Mouse (Mus musculus) c-Kit-positive CD71-positive TER-119-positive erythroid progenitor cells, embryonic 14.5 days (primary cell): ENCODE data around the gene Krcc1.

ENCODE experiments used
- DNase-seq: peaks from one replicate; pipeline ENCODE4 v3.0.0-alpha.2; 2013; ENCODE audit warnings: low spot score

Gene Krcc1

GRCm38 (mm10) chr6:71271389-71272315 lies at the start of gene Krcc1:
Krcc1 (plus strand) TSS chr6:71271677.
- DNase-seq: peak; percentile 95

DNA sequence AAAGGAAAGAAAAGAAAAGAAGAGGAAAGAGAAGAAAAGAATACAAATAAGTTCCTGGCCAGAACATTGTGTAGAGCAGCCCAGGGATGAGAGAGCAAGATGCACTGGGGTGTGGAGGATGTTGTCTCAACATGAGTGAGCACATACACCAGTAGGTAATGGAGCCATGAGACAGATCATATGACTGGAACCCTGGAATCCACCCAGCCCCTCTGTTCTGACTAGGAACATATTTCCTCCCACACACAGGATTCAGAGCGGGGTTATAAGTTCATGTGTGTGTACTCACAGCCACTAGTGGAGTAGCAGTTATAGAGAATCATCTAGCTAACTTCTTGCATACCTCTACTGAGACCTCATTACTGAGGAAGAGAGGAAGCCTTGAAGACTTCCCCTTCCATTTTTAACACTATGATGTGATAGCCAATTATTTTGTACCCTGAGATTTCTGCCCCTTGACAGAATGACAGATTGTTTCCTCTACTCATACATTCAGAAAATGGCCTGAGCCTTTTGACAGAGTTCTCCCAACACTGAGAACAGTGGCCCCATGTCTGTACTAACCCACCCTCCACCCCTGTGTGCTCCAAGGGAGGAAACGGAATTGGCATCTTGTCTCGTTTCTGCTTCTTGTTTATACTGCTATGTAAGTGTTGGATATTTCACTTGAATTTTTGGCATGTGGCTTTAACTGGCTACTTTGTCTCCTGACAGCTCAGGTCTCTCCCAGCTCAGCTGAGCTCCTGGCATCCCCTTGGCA lies 47.1 kb upstream of the Krcc1 start:
- DNase-seq: no peak

GRCm38 (mm10) chr6:71226544-71226943 lies 44.9 kb upstream of the Krcc1 start:
- no peak for DNase-seq

- no peak for DNase-seq
Observed at GRCm38 (mm10) chr6:71227157-71227770, 44.2 kb upstream of the Krcc1 start.

DNA sequence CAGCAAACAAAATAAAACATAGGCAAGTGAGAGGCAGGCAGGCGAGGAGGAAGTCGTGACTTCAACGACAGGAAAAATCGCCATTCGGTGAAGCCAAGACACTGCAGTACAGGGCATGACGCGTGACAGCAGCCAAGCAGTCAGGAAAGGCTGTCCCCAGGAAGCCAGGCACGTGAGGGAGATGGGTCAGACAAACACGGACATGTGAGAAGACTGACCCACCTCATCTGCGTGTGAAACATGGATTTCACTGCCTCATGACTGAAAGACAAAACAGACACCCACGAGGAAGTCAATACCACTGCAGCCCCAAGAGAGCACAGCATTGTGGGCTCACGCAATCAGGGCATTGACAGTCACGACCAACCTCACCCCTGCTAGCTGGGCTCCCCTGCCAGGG lies 36.4 kb upstream of the Krcc1 start:
- DNase-seq: no peak

DNA sequence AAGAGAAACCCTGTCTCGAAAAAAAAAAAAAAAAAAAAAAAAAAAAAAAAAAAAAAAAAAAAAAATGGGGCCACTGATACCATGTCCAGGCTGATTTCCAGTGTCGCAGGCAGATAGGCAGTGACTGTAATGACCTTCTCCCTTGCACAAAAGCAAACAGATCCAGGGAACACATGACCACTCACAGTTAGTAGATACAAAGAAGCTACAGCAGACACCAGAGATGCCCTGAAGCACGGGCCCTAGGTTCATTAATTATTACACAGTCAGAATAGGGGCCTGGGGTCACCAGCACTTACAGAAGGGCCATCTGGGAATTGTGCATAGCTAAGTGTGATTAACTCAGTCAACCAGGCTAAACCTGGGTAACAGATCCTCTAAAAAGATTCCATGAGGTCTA lies 35.5 kb upstream of the Krcc1 start:
- no peak for DNase-seq

DNA sequence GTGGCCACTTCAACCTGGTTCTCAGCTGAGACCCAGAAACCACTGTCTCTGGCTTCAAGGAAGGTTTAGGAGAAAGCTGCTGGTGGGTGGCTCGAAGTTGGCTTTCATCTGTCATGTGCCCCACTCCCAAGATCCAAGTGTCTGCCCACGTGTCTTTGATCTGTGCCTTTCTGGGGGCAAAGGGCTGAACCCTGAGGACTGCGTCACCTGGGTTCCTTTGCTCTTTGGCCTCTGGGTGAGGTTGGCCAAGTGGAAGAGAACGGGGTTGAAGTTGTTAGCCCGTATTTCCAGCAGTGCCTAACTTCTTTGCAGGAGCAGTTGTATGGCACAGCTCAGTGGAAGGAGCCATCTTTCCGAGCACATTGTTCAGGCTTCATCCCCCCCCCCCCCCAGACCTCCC lies 35.0 kb upstream of the Krcc1 start:
- DNase-seq: no peak

- DNase-seq: no peak
Observed at GRCm38 (mm10) chr6:71237031-71237431, 34.4 kb upstream of the Krcc1 start.

- no peak for DNase-seq
Observed at GRCm38 (mm10) chr6:71239069-71239750, 32.3 kb upstream of the Krcc1 start.

- DNase-seq: no peak
Observed at GRCm38 (mm10) chr6:71240831-71241230, 30.6 kb upstream of the Krcc1 start.

GRCm38 (mm10) chr6:71242811-71243210 lies 28.7 kb upstream of the Krcc1 start:
- no peak for DNase-seq

- no peak for DNase-seq
Observed at GRCm38 (mm10) chr6:71243258-71243657, 28.2 kb upstream of the Krcc1 start.

DNA sequence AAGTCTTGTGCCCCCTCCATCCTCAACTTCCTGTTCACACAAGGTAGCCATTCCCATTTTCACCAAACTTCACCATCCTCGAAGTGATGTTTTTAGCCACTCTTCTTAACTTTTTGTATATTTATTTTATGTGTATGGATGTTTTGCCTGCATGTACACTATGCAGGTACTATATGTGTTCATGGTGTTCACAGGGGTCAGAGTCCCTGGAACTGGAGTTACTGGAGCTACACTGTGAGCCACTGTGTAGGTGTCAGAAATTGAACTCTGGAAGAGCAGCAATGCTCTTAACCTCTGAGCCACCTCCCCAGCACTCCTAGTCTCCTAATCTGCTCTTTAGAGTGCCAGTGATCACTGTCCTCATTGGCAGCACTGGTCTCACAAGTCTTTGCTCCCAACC lies 23.1 kb upstream of the Krcc1 start:
- no peak for DNase-seq

DNA sequence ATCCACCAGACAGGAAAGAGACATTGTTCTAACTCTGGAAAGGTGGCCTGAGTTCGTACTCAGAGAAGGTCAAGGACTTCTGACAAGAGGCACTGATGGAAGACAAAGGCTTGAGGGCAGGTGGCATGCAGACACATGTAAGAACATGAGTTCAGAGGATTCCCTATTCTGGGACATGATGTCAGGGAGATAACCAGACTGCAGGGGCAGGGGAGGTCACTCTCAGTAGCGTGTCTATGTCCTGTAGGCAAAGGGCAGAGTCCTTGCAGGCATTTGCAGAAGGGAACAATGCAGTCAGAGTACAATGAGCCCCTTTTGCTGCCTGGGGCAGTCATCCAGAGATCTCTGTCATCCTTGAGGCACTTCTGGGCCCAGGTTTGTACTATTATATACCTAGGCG lies 21.9 kb upstream of the Krcc1 start:
- DNase-seq: no peak

GRCm38 (mm10) chr6:71250951-71251350 lies 20.5 kb upstream of the Krcc1 start:
- DNase-seq: no peak

GRCm38 (mm10) chr6:71254456-71254855 lies 17.0 kb upstream of the Krcc1 start:
- DNase-seq: no peak

- no peak for DNase-seq
Observed at GRCm38 (mm10) chr6:71256166-71256565, 15.3 kb upstream of the Krcc1 start.

GRCm38 (mm10) chr6:71257375-71257774 lies 14.1 kb upstream of the Krcc1 start:
- no peak for DNase-seq

GRCm38 (mm10) chr6:71258562-71258961 lies 12.9 kb upstream of the Krcc1 start:
- DNase-seq: no peak

- DNase-seq: no peak
Observed at GRCm38 (mm10) chr6:71259166-71259565, 12.3 kb upstream of the Krcc1 start.

GRCm38 (mm10) chr6:71260051-71260640 lies 11.3 kb upstream of the Krcc1 start:
- DNase-seq: peak; percentile 36

GRCm38 (mm10) chr6:71261060-71261459 lies 10.4 kb upstream of the Krcc1 start:
- no peak for DNase-seq
